Mouse (Mus musculus) forebrain, embryonic 16.5 days (tissue): ENCODE measurements around the gene Brms1. TPM values are rescaled to one million over a fixed set of nuclear protein-coding genes. Genes with fewer than 3 reads are reported as not detected.

Experiments
- polyA plus RNA-seq: library from polyadenylated mRNA; unstranded; fragments of >200 nt; fragmentation: Nextera tagmentation; extraction: Ambion mirVana; gene quantifications from 2 replicates; pipeline ENCODE4 v1.2.1, GENCODE M21; 2015

Brms1 gene
- polyA plus RNA-seq, 1 experiment from 2014 or later: 51.2 TPM

Other genes with a start within 250 kb of the Brms1 start
- gene Rbm4, start 247.5 kb upstream of the Brms1 start, polyA plus RNA-seq: 98.5 and 110 TPM in 2 replicates
- 29.8 and 32.7 TPM in 2 replicates for gene Gm21992, start 229.7 kb upstream of the Brms1 start, polyA plus RNA-seq
- 86.0 and 91.1 TPM in 2 replicates for gene Rbm14, start 229.7 kb upstream of the Brms1 start, polyA plus RNA-seq
- gene Ccs, start 202.0 kb upstream of the Brms1 start, polyA plus RNA-seq: 34.7 and 38.6 TPM in 2 replicates
- gene Ccdc87, start 202.0 kb upstream of the Brms1 start, polyA plus RNA-seq: 0.61 and 0.62 TPM in 2 replicates
- 59.2 and 73.6 TPM in 2 replicates for gene Ctsf, start 186.2 kb upstream of the Brms1 start, polyA plus RNA-seq
- gene Actn3, start 163.4 kb upstream of the Brms1 start, polyA plus RNA-seq: 0.86 and 0.94 TPM in 2 replicates
- gene Zdhhc24, start 162.7 kb upstream of the Brms1 start, polyA plus RNA-seq: 22.8 and 26.8 TPM in 2 replicates
- gene Bbs1, start 134.7 kb upstream of the Brms1 start, polyA plus RNA-seq: 8.5 and 10.1 TPM in 2 replicates
- 95.9 and 106 TPM in 2 replicates for gene Dpp3, start 113.1 kb upstream of the Brms1 start, polyA plus RNA-seq
- 12.0 and 16.5 TPM in 2 replicates for gene Peli3, start 98.2 kb upstream of the Brms1 start, polyA plus RNA-seq
- gene Mrpl11, start 79.2 kb upstream of the Brms1 start, polyA plus RNA-seq: 106 and 116 TPM in 2 replicates
- gene Npas4, start 51.0 kb upstream of the Brms1 start, polyA plus RNA-seq: 0.21 and 0.71 TPM in 2 replicates
- 11.2 and 13.4 TPM in 2 replicates for gene Slc29a2, start 17.5 kb upstream of the Brms1 start, polyA plus RNA-seq
- 58.2 and 62.5 TPM in 2 replicates for gene B4gat1, start 2.5 kb upstream of the Brms1 start, polyA plus RNA-seq
- gene AC124502.3, start 2.5 kb upstream of the Brms1 start, polyA plus RNA-seq: 2.1 and 2.9 TPM in 2 replicates
- gene Rin1, start 9.1 kb downstream of the Brms1 start, polyA plus RNA-seq: 1.3 and 1.9 TPM in 2 replicates
- 11.9 and 14.3 TPM in 2 replicates for gene Cd248, start 26.7 kb downstream of the Brms1 start, polyA plus RNA-seq
- 8.0 and 15.8 TPM in 2 replicates for gene Tmem151a, start 44.2 kb downstream of the Brms1 start, polyA plus RNA-seq
- gene Yif1a, start 47.2 kb downstream of the Brms1 start, polyA plus RNA-seq: 54.0 and 56.0 TPM in 2 replicates
- gene Cnih2, start 57.2 kb downstream of the Brms1 start, polyA plus RNA-seq: 297 and 347 TPM in 2 replicates
- 239 and 241 TPM in 2 replicates for gene Rab1b, start 65.7 kb downstream of the Brms1 start, polyA plus RNA-seq
- gene Klc2, start 77.2 kb downstream of the Brms1 start, polyA plus RNA-seq: 48.1 and 55.5 TPM in 2 replicates
- 38.0 and 39.1 TPM in 2 replicates for gene Pacs1, start 231.8 kb downstream of the Brms1 start, polyA plus RNA-seq